Mouse (Mus musculus) liver, adult 2 months (tissue): ENCODE measurements around the gene A3galt2. TPM values are rescaled to one million over a fixed set of nuclear protein-coding genes. Genes with fewer than 3 reads are reported as not detected.
A peak's percentile ranks its signal among the peaks of the same experiment; 100 is the strongest.

ENCODE experiments used
- DNase-seq: peaks from one replicate; pipeline ENCODE4 v3.0.0-alpha.2; 2011; ENCODE audit warnings: low read depth, low spot score; ENCODE audit errors: extremely low read depth
- H3K27ac ChIP-seq: fragments of 200-500 bp; replicated peaks from 2 replicates; pipeline ENCODE4 v1.5.1; 2012; ENCODE audit warnings: low read depth, mild to moderate bottlenecking, control low read depth, inconsistent platforms, low read length; ENCODE audit not compliant: insufficient read depth
- H3K27me3 ChIP-seq: fragments of 200-500 bp; 2 replicates; pipeline ENCODE4 v1.6.1; 2012; ENCODE audit warnings: mild to moderate bottlenecking, moderate library complexity, low read length, inconsistent platforms; ENCODE audit not compliant: control insufficient read depth, insufficient read depth
- H3K36me3 ChIP-seq: fragments of 200-500 bp; 2 replicates; pipeline ENCODE4 v1.6.1; 2012; ENCODE audit warnings: low read length, inconsistent platforms; ENCODE audit not compliant: control insufficient read depth, insufficient read depth
- H3K4me1 ChIP-seq: fragments of 200-500 bp; 2 replicates; pipeline ENCODE4 v1.6.1; 2011; ENCODE audit warnings: low read length; ENCODE audit not compliant: control insufficient read depth, insufficient read depth
- H3K4me3 ChIP-seq: fragments of 200-500 bp; 2 replicates; pipeline ENCODE4 v1.5.1; 2011; ENCODE audit warnings: low read depth, mild to moderate bottlenecking, control low read depth, low read length, moderate library complexity; ENCODE audit not compliant: insufficient read depth
- H3K79me2 ChIP-seq: fragments of 200-500 bp; 2 replicates; pipeline ENCODE4 v1.6.1; 2012; ENCODE audit warnings: inconsistent platforms, mild to moderate bottlenecking, low read length, moderate library complexity; ENCODE audit not compliant: control insufficient read depth, insufficient read depth
- H3K9ac ChIP-seq: fragments of 200-500 bp; 2 replicates; pipeline ENCODE4 v1.6.1; 2012; ENCODE audit warnings: low read depth, mild to moderate bottlenecking, control low read depth, inconsistent platforms, low read length
- CTCF ChIP-seq: fragments of 200-500 bp; IDR thresholded peaks from 2 replicates; pipeline ENCODE4 v1.5.1; 2011; ENCODE audit warnings: low read depth, low read length, control low read depth
- POLR2A ChIP-seq: fragments of 200-500 bp; IDR thresholded peaks from 2 replicates; pipeline ENCODE4 v1.6.1; 2011; ENCODE audit warnings: low read length, control low read depth; ENCODE audit not compliant: insufficient read depth; ENCODE audit errors: extremely low read depth
- WGBS: fragments of 180-500 bp; shearing (Covaris S2); methylation state at CpG from one replicate; pipeline ENCODE4 v1.1.7; 2018; 5-methylcytosine and 5-hydroxymethylcytosine counted together
- polyA plus RNA-seq: library from polyadenylated mRNA; depleted of rRNA; stranded (reverse); fragments of >200 nt; gene quantifications from 2 replicates; pipeline ENCODE4 v1.2.3, GENCODE M21; 2012; rRNA removed
- total RNA-seq: library from RNA; depleted of rRNA; stranded (reverse); fragments of >200 nt; gene quantifications from 2 replicates; pipeline ENCODE4 v1.2.3, GENCODE M21; 2014; rRNA removed

Gene A3galt2
- total and polyA plus RNA-seq, 2 experiments: under 0.01 to 0.02 TPM

- Histone ChIP-seq H3K4me1 (peaks cover 12% of the 10 kb centered on the region), H3K27me3 (no peaks in the 10 kb centered on the region), H3K79me2 (peaks cover 19% of the 10 kb centered on the region; the same call in 1 of the 2 replicates), H3K27ac (peak overlapping the region; percentile 49), H3K36me3 (no peaks in the 10 kb centered on the region), H3K9ac (peak overlapping the region; percentile 94), H3K4me3 (peak overlapping the region; percentile 72)
- peak; percentile 66 for DNase-seq
- TF ChIP-seq POLR2A (0 out of 2 replicates have a peak, but pooled peaks have one; percentile 19), CTCF (no peak)
- WGBS: 2% methylated on average over 62 of the region's 74 CpGs
Measured at GRCm38 (mm10) chr4:128805150-128806042, 50.2 kb downstream of the A3galt2 start.

- TF ChIP-seq POLR2A: no peak
- TF ChIP-seq CTCF: no peak; the same call in 1 of the 2 replicates
- Histone ChIP-seq H3K4me3 (peak within 1 kb of the TSS; percentile 72), H3K27ac (peak within 1 kb of the TSS; percentile 49), H3K27me3 (no peaks in the 10 kb centered on the region), H3K4me1 (peaks cover 12% of the 10 kb centered on the region), H3K9ac (peak within 1 kb of the TSS; percentile 94), H3K36me3 (no peaks in the 10 kb centered on the region), H3K79me2 (0 out of 2 replicates have a peak, but pooled peaks cover 19% of the 10 kb centered on the region)
- no peak for DNase-seq
- WGBS: 14% methylated on average over 107 of the region's 111 CpGs
Measured at GRCm38 (mm10) chr4:128806043-128806826, 51.1 kb downstream of the A3galt2 start, which contains the start of gene Zfp362. TSS of gene Zfp362 (minus strand) at chr4:128806045.

- Histone ChIP-seq H3K27ac (peak overlapping the region; percentile 43; the same call in 1 of the 2 replicates), H3K36me3 (no peaks in the 10 kb centered on the region), H3K79me2 (0 out of 2 replicates have a peak, but pooled peaks cover 19% of the 10 kb centered on the region), H3K9ac (peak overlapping the region; percentile 94), H3K4me3 (peak overlapping the region; percentile 72), H3K27me3 (no peaks in the 10 kb centered on the region), H3K4me1 (peaks cover 13% of the 10 kb centered on the region)
- TF ChIP-seq CTCF: no peak
- peak; percentile 88 for TF ChIP-seq POLR2A
- under 1% methylated on average over 15 of the region's 15 CpGs for WGBS
- peak; percentile 87 for DNase-seq
Measured at GRCm38 (mm10) chr4:128806827-128807179, 51.6 kb downstream of the A3galt2 start.

GRCm38 (mm10) chr4:128811382-128812056, 56.4 kb downstream of the A3galt2 start:
- WGBS: 13% methylated on average over 16 of the region's 16 CpGs
- peak overlapping the region; percentile 10; the same call in 1 of the 2 replicates for H3K27ac ChIP-seq
- H3K4me3 ChIP-seq: peak overlapping the region; percentile 53
- peak; percentile 92 for DNase-seq
- no peaks in the 10 kb centered on the region for H3K27me3 ChIP-seq
- TF ChIP-seq POLR2A (no peak), CTCF (no peak)
- no peaks in the 10 kb centered on the region for H3K36me3 ChIP-seq
- peaks cover 8% of the 10 kb centered on the region for H3K4me1 ChIP-seq
- peak overlapping the region; percentile 50 for H3K9ac ChIP-seq
- H3K79me2 ChIP-seq: no peaks in the 10 kb centered on the region

- Histone ChIP-seq H3K79me2 (no peaks in the 10 kb centered on the region), H3K4me3 (no peak overlapping the region), H3K9ac (no peak overlapping the region), H3K4me1 (peaks cover under 1% of the 10 kb centered on the region), H3K36me3 (no peaks in the 10 kb centered on the region), H3K27ac (no peak overlapping the region), H3K27me3 (no peaks in the 10 kb centered on the region)
- TF ChIP-seq POLR2A (no peak), CTCF (no peak)
- 60% methylated on average over 7 of the region's 7 CpGs for WGBS
- no peak for DNase-seq
Measured at GRCm38 (mm10) chr4:128817011-128817410, 61.8 kb downstream of the A3galt2 start.

Other genes with a start within 250 kb of the A3galt2 start
- gene Zscan20, start 145.3 kb upstream of the A3galt2 start, total RNA-seq: 1.4 and 1.7 TPM in 2 replicates
- gene Zscan20, start 145.3 kb upstream of the A3galt2 start, polyA plus RNA-seq: 1.0 and 1.2 TPM in 2 replicates
- gene Tlr12, start 136.7 kb upstream of the A3galt2 start, total RNA-seq: 4.2 and 4.9 TPM in 2 replicates
- gene Tlr12, start 136.7 kb upstream of the A3galt2 start, polyA plus RNA-seq: 3.1 and 5.5 TPM in 2 replicates
- gene Phc2, start 100.7 kb upstream of the A3galt2 start, total RNA-seq: 7.7 and 12.6 TPM in 2 replicates
- gene Phc2, start 100.7 kb upstream of the A3galt2 start, polyA plus RNA-seq: 28.7 and 32.3 TPM in 2 replicates
- gene Zfp362, start 50.7 kb downstream of the A3galt2 start, total RNA-seq: 0.83 and 0.87 TPM in 2 replicates
- gene Zfp362, start 50.7 kb downstream of the A3galt2 start, polyA plus RNA-seq: 5.7 and 6.2 TPM in 2 replicates
- 0.28 and 0.34 TPM in 2 replicates for gene Trim62, start 128.2 kb downstream of the A3galt2 start, total RNA-seq
- gene Trim62, start 128.2 kb downstream of the A3galt2 start, polyA plus RNA-seq: 0.67 and 1.0 TPM in 2 replicates
- gene Azin2, start 207.1 kb downstream of the A3galt2 start, total RNA-seq: 5.4 and 5.7 TPM in 2 replicates
- 0.81 and 1.7 TPM in 2 replicates for gene Azin2, start 207.1 kb downstream of the A3galt2 start, polyA plus RNA-seq
- gene Ak2, start 236.6 kb downstream of the A3galt2 start, total RNA-seq: 194 and 232 TPM in 2 replicates
- gene Ak2, start 236.6 kb downstream of the A3galt2 start, polyA plus RNA-seq: 140 and 156 TPM in 2 replicates